Mouse (Mus musculus) left cerebral cortex, postnatal 36 days (tissue): ENCODE data around the gene Cntn5. TPM values are rescaled to one million over a fixed set of nuclear protein-coding genes. Genes with fewer than 3 reads are reported as not detected.

Experiments used
- DNase-seq, 2 experiments: peaks; one replicate each; pipeline ENCODE4 v3.0.0; 2021 to 2022; ENCODE audit warnings: low spot score in 2 of 2, mixed read lengths in 1 of 2
- intact Hi-C: fragments of 180-260 bp; cut with DNase I; formaldehyde crosslinking; loops from one replicate; pipeline ENCODE4 v1.15.1; 2025
- total RNA-seq, 2 experiments: library from RNA; stranded (reverse); gene quantifications; 2 replicates each; pipeline ENCODE4 v1.2.3; 2021

Gene Cntn5
- total RNA-seq, 2 experiments from 2014 or later, result 19.1 to 25.3 TPM

DNA sequence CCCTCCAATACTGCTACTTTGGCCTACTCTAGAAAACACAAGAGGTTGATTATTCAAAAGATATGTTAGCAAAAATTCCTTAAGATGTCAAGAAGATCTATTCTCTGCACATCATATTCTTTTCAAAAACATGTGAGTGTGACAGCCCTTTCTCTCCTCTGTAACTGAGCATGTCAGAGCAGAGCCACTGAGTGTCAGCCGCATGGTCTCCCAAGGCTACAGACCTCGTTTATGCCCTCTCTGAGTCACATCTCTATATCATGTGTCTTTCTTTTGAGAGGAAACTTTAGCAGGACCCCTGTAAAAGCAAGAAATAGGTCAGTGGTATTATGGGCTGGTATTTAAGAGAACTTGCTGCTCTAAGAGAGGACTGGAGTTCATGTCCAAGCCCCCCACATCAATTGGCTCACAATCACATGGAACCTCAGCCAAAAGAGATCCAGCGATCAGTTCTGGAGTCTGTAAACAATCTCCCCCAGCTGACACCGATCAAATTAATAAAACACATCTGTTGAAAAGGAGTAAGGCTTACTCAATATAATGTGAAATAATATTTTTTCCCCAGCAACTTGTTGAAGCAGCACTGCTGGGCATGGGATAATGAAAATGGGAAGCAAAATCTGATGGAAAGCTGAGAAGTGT, 433.0 kb downstream of the Cntn5 start:
- DNase-seq, result no peak
- intact Hi-C loops, result no loop called here

DNA sequence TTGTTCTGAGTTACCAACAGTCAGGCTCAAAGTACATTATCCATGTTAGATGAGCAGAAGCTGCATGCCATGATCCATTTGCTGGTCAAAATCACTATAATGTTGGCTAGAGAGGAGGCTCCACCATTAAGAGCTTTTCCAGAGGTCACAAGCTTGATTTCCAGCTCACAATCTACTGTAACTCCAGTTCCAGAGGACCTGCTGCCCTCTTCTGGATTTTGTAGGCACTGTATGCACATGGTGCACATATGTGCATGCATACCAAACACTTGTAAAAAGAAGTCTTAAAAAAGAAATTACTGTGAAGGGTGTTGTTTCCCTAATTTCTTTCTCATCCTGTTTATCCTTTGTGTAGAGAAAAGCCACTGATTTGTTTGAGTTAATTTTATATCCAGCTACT, 439.8 kb downstream of the Cntn5 start:
- intact Hi-C loops, result no loop called here
- no peak for DNase-seq

DNA sequence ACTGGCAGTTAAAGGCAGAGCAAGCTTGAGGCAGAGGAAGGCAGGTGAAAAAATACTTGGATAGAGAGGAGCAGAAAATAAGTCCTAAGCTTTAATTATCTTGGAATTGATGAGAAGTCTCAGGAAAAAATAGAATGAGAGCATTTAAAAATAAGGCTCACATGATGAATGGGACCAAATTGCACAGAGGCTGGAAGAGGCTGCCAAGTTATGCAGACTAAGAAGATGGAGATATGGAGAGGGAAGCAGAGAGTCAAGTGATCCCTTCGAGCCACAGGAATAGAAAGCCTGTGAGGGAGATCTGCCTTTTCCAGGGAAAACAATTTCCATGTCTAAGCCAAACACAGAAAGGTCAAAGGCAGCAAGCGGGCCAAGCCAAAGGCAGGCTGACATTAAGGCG, 446.7 kb downstream of the Cntn5 start:
- intact Hi-C loops, result no loop called here
- no peak for DNase-seq

DNA sequence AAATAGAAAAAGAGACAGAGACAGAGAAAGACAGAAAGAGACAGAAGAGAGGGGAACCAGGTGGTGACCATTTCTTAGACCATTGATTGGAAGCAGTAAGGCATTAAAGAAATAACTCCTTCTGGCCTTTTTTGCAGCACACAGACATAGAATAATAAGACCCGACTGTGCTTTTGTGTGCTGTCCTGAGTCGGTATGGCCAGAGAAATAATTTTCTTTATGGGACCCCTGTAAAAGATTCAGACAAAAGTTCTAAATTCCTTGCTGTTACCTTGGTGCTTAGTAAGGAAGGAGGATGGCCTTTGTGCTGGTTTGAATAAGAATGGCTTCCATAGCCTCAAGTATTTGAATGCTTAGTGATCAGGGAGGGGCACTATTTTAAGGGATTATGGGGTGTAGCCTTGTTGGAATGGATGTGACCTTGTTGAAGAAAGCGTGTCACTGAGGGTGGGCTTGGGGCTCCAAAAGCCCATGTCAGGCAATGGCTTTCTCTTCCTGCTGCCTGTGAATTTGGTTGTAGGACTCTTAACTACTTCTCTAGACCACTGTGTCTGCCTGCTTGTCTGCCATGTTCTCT, 455.5 kb downstream of the Cntn5 start:
- no peak for DNase-seq
- intact Hi-C loops, result no loop called here

DNA sequence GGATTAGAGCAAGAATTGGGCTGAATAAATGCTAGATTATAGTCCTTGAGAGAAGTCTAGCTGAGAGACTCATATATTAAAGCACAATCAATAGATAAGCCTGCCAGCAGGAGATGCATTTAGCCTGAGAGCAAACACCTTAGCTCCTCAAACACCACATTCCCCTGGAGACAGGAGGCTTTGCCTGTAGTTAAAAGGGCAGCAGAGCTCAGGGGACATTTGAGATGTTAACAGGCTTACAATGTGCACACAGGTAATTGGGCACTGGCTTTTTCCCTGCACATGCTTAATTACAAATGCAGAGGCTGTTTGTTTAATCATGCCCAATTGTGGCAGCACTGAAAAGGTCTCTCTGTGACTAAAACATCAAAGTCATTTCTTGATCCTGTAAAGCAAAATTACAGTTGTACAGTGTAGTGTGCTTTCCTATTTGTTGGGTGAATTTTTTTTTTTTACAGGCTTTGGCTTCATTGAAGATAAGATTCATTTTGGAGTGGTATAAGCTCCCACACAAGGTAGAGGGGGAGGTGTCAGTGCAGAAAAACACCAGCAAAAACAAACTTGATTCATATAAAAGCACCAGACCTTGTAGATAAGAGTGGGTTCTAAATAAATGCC, 457.2 kb downstream of the Cntn5 start:
- intact Hi-C loops, result no loop called here
- DNase-seq, result no peak

DNA sequence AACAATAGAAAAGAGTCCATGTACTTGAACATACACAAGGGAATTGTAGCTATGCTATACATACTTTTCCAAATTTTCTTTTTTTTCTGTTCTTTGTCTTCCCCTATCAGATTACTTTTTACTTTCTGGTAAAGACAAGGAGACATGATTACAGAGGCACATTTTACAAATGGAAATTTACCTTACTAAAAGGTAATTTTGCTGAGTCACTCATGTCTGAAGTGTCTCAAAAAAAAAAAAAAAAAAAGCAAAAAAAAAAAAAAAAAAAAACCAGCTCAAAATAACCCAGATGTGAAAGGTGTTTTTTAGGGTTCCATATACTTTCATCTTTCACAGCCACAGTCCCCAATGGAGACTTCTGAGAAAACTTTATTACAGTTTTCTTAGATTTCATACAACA, 492.5 kb downstream of the Cntn5 start:
- no peak for DNase-seq
- intact Hi-C loops, result no loop called here

DNA sequence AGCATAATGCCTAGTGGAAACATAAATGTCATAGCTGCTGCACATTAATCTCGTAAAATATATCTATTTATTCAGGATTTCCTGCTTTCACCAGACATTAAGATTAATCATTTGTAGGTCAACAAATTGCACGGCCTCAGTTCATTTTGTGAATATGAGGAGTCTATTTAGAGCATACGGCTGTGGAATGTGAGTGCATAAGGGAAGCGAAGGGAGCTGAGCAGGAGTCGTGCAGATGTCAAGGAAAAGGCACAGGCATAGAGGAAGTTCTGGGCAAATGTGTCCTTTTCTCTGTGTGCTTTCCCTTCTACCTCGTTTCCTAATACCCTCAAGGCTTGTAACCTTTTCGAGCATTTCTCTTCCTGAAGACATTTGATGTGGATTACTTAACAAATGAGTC, 504.5 kb downstream of the Cntn5 start:
- intact Hi-C loops, result no loop called here
- DNase-seq, result no peak

DNA sequence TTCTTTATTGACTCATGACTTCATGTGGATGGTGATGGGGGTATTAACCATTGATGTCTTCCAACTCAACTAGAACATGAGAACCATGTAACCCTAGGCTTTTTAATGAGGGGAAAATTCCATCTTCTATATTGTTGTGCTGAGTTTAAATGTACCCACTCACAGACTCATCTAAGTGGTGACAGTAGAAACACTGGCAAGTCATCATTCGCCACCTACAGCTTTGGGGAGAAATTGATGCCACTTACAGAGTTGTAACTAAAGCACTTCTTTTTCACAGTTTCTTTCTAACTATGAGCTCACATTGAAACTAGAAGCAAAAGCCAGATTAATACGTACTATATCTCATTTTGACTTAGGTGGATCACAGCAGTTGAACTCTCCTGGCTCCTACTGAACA, 514.7 kb downstream of the Cntn5 start:
- intact Hi-C loops, result no loop called here
- no peak for DNase-seq

DNA sequence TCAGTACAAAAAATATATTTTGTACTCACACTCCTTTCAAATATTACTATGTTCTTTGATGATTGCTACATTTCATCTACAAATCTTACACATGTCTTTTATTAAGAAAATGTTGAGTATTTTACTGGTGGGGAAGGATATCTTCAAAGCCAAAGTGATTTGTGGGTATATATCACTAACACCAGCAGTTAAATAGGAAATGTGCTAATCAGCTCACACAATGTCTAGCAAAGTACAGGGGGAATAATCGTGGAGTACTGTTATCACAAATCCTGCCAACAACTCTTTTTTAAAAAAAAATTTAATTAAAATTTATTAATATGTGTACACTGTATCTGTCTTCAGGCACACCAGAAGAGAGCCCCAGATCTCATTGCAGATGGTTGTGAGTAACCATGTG, 520.1 kb downstream of the Cntn5 start:
- intact Hi-C loops, result no loop called here
- DNase-seq, result no peak

DNA sequence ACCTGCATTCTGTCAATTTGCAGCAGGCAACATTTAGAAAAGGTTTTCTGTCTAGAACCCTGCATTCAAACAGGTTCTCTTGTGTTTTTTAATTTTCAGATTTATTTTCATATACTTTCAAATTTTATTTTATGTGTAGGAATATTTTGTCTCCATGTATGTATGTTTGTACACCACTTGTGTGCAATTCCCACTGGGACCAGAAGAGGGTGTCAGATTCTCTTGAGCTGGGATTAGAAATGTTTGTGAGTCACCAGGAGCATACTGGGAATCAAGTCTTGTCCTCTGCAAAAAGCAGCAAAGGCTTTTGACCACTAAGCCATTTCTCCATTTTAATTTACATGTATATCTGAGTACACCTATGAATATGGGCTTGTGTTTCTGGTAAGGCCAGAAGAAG, 521.4 kb downstream of the Cntn5 start:
- intact Hi-C loops, result no loop called here

DNA sequence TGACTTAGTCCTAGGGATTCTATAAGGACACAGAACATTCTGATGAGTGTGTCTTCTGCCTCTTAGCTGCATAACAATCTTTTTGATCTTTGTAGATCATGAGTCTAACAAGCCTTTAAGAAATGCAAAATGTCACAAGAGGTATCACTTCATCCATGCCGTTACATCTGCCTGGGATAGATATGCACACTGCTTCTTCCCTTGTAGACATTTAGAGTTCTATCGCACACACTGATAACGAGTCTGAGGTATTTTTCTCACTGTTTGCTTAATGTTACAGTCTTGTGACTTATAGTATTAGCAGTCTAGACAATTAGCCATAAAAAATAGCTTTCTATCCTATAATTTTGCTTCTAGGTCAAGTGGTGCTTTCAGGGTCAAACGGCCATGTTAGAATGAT, 522.9 kb downstream of the Cntn5 start:
- DNase-seq, result no peak
- intact Hi-C loops, result no loop called here

More for the DNA sequence above, 521.4 kb downstream of the Cntn5 start:
- no peak for DNase-seq

DNA sequence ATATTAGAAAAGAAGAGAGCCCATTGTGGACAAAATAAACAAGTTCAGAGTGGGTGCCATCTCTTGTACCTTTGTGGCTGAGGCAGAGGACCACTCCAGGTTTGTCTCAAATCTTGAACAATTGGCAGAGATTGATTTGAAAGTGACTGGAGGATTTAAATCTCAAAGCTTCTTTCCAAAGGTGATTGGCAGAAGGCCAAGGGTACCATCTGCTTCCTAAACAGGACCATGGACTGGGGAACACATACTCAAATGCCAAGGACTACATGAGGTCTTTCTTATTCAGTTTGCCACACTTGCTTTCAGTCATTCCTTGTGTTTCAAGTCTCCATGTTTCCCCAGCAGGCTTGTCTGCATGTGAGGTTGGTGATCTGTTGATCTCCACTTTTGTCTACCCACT, 528.3 kb downstream of the Cntn5 start:
- DNase-seq, result no peak
- intact Hi-C loops, result no loop called here

DNA sequence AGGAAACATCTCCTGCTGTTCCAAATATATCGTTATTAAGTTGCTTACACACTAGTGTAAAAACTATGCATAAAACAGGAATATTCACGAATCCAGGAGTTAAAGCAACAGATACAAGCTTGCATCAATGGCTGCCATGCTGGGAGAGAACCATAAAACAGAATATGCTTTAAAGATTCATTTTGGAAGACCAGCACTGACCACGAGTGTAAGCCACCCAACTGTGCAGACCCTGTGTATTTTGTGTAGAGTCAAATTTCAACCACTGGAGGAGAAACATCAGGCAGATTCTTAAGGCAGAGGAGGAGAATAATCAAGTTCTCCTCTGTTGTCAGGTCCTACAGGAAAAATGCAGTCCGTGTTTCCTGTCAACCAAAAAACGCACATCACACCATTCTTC, 535.6 kb downstream of the Cntn5 start:
- intact Hi-C loops, result no loop called here
- DNase-seq, result no peak

DNA sequence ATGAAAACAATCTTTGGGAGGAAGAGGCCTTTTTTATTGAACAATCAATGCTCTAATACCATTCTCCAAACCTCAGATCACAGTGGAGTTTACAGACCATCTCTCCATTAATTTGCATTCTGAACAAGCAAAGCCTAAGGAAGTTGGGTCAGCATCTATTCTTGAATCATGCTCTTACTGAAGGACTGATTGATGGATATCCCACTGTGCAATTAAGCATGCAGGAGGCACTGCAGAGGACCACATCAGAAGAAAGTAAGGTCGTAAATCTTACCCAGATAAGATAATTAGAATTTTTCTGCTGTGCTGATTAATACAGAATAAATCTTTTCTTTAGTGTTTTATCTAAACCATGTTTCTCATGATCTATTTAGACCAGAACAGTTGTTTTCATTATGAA, 536.2 kb downstream of the Cntn5 start:
- intact Hi-C loops, result no loop called here

DNA sequence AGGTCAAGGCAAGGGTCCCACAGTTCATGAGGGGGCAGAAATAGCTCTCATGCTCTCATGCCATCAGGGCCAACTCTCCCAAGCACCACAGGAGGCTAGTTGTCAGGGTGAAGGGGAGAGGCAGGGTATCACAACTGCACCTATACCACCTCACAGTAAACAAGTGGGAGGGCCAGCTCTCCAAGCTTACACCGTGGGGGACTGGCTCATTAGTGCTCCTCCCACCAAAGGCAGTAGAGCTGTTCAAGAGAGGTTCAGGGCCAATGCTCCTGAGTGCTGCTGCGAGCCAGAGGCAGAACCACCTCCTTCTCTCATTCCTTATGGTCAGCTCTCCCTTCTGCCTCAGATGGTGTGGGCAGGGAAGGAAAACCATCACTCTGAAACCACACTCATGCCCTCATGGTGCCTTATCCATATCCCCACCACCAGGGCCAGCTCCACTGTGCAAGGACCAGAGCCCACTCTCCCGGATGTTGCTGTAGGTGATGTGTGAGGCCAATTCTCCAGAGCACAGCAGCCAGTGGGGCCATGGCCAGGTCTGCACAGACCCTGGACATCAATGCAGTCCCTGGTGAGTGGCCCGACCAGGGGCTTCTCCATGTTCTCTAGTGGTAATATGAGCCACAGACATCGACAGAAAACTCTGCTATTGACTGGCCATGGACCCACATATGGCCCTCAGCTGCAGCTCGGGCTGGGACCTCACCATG, 538.2 kb downstream of the Cntn5 start:
- intact Hi-C loops, result no loop called here
- no peak for DNase-seq

More for the DNA sequence above, 536.2 kb downstream of the Cntn5 start:
- no peak for DNase-seq

DNA sequence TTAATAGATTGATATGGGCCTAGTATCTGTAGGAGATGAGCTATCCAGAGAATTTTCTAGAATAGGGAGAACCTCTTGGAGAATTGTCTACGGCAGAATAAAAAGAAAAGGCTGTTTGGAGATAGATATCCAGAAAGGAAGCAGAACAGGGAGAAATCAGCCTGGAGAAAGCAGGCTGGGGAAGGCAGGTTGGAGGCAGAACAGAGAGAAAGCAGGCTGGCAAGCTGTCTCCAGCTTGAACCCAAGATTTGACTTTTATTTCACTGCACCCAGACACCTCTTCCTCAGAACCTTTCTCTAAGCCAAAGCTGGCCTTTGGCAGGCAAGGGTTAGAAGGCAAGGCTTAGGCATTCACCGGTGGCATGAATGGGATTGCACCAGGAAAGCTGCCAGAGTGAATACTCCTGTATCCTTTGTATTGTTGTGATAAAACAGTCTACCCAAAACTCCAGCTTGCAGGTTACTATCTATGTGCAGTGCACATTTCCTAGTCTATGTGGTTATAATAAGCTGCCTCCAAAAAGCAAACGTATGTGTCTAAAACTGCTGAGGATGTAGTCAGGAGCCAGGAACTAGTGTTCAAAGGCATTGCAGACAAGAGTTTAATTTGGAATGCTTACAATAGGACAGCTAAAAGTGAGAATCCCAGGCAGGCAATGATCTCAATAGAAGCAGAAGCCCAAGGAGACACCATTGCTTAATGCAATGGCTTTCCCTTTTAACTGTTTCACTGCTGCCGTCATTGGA, 553.5 kb downstream of the Cntn5 start:
- intact Hi-C loops, result no loop called here
- no peak for DNase-seq

DNA sequence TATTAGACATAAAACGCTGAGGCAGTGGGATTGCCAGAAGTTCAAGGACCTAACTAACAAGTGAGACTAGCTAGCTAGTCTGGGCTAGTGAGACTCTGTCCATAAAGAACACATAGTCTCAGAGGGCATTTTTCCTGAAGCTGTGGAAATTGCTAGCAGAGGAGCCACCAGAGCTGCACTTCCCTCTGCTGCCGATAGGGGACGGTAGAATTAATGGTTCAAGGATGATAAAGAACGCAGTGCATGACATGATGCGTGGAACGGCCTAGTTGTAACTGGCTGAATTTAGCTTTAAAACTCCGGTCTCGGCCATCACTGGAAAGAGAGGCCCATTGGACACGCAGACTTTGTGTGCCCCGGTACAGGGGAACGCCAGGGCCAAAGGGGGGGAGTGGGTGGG, 555.8 kb downstream of the Cntn5 start:
- intact Hi-C loops, result no loop called here

DNA sequence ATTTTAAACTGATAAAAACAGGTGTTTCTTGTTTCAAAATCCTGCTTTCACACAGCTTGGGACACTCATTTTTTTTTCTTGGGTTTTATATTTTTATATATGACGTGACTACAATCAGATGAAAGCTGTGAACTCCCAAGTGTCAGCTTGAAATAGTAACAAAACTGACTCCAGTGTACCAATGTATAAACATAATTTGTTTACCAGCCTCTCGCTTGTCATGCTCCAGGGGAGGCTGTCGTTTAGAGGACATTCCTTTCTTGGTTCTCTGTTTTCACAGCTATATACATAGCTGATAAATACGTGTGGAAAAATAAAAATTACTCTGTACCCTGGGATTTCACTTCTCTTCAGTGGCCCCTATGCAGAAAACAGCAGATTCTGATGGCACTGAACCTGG, 556.4 kb downstream of the Cntn5 start:
- intact Hi-C loops, result no loop called here
- DNase-seq, result no peak

More for the DNA sequence above, 555.8 kb downstream of the Cntn5 start:
- no peak for DNase-seq

DNA sequence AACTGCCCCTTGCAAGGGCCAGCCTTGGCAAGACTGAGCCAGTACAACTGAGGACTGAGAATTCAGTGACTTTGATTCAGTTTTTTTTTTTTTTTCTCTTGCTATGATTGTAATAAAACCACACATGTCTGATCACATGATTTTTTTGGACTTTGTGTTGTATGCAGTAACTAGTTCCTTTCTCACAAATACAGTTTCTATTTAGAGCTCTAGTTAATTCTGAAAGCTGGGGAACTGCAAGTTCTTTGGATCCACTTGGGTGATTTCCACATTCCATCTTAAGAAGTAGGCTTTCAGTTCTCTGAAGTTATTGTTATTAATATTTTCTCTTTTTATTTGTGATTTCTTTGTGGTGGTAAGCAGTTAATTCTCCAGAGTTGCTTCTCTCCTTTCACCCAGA, 563.8 kb downstream of the Cntn5 start:
- DNase-seq, result no peak
- intact Hi-C loops, result no loop called here

DNA sequence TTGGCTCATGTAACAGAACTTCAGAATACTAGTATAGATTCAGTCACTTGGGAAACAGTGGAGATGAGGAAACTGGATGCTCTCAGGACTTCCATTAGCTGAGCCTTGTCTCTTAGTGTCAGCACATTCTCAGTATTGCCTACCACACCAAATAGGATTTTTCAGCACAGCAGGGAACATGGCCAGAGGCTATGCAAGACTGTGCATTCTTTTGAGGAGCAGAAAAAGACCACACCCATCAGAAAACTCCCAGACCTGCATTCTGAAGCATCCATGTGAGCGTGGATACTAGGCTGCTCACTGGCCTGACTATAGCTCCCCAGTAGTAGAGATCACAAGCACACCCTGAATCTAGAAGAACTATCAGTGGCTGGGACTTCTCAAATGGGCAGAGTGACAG, 564.9 kb downstream of the Cntn5 start:
- DNase-seq, result no peak
- intact Hi-C loops, result no loop called here
